Mouse (Mus musculus) right cerebral cortex, postnatal 14 days (tissue): ENCODE results near the gene Cep95.
A peak's percentile ranks its signal among the peaks of the same experiment; 100 is the strongest.

Experiments used
- DNase-seq: peaks from one replicate; pipeline ENCODE4 v3.0.0; 2022

Gene Cep95

GRCm38 (mm10) chr11:106815331-106815730, 26.3 kb downstream of the Cep95 start:
- no peak for DNase-seq

GRCm38 (mm10) chr11:106815761-106816160, 26.7 kb downstream of the Cep95 start:
- no peak for DNase-seq

DNA sequence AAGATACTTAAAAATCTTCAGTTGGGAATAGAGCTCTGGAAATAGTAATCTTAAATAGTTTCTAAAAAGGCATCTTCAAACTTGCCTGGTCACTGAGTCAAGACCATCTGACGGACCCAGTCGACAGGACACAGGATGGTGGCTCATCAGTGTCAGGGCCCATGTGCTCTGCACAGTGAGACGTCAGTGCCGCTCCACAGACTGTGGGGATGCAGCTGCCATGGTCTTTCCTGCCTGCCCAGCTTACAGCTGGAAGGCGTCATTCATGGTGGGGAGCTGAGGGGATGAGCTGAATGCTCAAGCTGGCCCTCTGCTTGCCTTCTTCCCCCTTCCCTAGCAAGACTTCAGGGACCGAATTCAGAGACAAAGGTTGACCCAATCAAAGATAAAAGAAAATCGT, 27.3 kb downstream of the Cep95 start:
- no peak for DNase-seq

- no peak for DNase-seq
Measured at GRCm38 (mm10) chr11:106817156-106817555, 28.1 kb downstream of the Cep95 start.

GRCm38 (mm10) chr11:106817808-106818207, 28.8 kb downstream of the Cep95 start:
- no peak for DNase-seq

DNA sequence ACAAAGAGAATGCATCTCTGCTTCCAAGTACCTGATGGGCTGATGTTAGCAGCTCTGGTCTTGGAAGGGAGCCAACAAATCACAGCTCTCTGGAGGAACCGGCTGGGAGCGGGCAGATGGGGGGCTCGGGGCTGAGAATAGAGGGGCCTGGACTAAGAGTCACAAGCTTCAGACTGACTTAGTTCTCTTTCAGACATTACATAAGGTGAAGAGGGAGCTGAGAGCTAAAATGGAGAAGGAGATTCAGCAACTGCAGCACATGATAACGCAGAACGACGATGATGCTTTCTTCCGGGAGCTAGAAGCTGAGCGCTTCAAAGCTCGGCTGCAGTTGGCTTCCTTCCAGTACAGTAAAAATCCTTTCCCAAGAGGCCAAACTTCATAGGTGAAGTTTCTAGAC, 29.3 kb downstream of the Cep95 start:
- DNase-seq: no peak

DNA sequence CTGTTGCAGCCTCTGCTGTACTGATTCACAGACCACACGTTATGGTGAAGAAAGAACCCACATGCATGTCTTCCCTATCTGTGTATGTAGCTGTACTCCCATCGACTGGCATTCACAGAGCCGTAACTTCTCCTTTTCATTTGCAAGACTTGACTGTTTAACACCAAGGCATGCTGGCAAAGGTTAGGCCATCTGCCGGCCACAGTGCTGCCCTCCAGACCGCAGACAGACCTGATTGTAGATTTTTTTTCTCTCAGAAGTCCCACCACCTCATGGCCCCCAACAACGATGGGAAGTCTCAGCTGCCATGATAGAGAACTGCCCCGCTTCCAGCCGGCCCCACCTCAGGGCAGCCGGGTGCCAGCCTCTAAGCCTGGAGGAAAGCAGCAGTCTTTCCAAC, 30.5 kb downstream of the Cep95 start:
- no peak for DNase-seq

- DNase-seq: no peak
Measured at GRCm38 (mm10) chr11:106820252-106820651, 31.2 kb downstream of the Cep95 start.

- peak; percentile 62 for DNase-seq
Measured at GRCm38 (mm10) chr11:106820972-106821371, 31.9 kb downstream of the Cep95 start.

DNA sequence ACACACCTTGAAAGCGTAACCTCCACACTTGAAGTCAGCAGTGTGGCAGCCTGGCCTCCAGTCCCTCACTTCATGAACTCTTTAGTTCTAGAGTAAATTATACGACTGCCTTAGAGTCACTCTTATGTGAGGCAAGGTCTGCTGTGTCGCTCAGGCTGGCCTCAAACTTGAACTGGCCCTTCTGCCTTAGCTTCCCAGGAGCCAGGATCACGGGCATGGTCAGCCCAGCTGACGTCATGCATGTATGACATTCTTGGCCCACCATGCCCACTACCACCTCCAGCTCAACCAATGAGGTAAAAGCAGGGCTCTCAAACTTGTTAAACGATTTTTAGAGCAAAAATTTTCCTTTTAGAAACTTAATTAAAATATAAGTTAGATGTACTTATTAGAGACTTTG, 32.3 kb downstream of the Cep95 start:
- no peak for DNase-seq

DNA sequence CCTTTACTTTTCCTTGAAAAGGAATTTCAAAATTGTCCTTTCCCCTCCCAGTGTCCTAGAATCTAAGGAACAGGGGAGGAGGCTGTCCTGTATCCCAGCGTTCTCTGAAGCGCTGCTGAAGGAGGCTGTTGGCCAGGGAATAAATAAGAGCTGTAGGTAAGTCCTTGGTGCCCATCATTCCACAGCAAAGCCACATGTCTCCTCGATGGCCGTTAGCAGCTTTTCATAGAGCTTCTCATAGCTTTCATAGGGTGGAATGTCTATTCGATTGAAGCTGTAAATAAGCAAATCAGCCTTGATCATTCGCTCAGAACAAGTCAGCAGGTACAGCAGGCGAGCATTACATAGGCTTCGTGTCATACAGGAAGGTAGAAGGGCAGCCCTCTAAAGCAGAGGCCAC, 33.4 kb downstream of the Cep95 start:
- DNase-seq: no peak

DNA sequence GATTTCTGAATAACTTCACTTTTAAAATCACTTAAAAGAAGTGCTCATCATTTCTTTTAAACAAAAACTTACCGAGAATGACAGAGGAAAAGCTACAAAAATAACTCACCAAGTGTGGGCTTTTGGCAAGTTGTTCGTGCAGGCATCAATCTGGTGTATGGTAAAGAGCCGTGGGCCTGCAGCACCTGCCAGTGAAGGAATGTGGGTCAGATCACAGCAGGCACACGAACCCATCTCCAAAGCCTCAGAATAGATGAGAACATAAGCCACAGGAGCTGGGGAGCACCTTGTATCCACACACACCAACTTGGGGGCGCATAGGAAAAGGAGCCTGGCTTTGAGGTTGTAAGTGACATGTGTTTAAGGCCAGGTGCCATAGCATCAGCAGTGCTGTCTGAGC, 33.9 kb downstream of the Cep95 start:
- DNase-seq: no peak

GRCm38 (mm10) chr11:106823741-106824140, 34.7 kb downstream of the Cep95 start:
- DNase-seq: no peak

- no peak for DNase-seq
Measured at GRCm38 (mm10) chr11:106824403-106824802, 35.4 kb downstream of the Cep95 start.

DNA sequence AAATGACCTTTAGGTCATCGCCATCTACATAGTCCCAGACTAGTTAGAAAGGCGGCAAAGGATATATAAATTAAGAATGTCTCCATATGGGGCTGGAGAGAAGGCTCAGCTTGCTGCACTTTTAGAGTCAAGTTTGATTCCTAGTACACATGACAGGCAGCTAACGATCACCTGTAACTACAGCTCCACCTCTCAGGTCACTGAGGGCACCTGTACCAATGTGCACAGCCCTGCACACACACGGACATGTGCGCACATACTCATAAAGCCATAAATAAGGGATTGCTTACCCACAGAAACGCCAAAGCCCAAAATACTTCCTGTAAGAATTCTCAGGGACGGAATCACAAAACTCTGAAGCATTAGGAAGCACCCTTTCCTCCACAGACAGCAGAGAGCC, 39.0 kb downstream of the Cep95 start:
- DNase-seq: no peak

- no peak for DNase-seq
Measured at GRCm38 (mm10) chr11:106842002-106842401, 53.0 kb downstream of the Cep95 start.

DNA sequence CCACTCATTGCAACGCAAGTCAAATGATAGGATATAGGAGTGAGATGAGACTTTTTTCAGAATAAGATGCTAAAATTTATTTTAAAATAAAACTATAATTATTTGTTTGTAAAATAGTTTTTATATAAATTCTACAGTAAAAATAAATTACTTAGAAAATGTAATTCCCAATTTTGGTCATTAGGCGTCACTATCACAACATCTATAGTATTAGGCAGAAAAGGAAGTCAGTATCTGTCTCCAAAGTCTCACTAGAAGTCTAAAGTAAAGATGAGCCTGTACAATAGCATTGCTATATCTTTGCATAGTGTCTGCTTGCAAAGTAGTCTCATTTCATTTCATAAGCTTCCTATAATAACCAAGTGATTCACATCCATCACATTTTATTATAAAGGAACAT, 62.4 kb downstream of the Cep95 start:
- no peak for DNase-seq
